Mouse (Mus musculus): Measurements from ENCODE around the gene Rab4a. TPM values are rescaled to one million over a fixed set of nuclear protein-coding genes. Genes with fewer than 3 reads are reported as not detected.
A peak's percentile ranks its signal among the peaks of the same experiment; 100 is the strongest.
"Not testable (repeated sequence)": the region's sequence is repeated elsewhere in the genome, so short reads cannot be mapped to it uniquely, and the experiment has no call there.

Gene Rab4a
- polyA plus RNA-seq, 1 experiment from 2014 or later = 33.2 TPM

DNA sequence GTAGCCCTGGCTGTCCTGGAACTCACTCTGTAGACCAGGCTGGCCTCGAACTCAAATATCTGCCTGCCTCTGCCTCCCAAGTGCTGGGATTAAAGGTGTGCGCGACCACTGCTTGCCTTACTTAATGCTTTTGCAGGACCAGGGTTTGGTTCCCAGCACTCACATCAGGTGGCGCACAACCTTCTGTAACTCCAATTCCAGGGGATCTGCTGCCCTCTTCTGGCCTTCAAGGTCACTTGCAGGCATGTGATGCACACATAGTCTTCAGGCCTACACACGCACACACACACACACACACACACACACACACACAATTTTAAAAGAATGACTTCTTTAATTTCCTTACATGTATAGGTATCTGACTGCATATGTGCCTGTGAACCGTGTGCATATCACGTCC lies 4.9 kb upstream of the Rab4a start:
- no peak overlapping the region for H3K4me2 ChIP-seq
- no peaks in the 10 kb centered on the region; the same call in 1 of the 2 replicates for H3K27me3 ChIP-seq (replicated peaks)
- H3K36me3 ChIP-seq = no peaks in the 10 kb centered on the region
- no peak overlapping the region for H3K9ac ChIP-seq
- no peak overlapping the region for H3K27ac ChIP-seq (replicated peaks)
- no peaks in the 10 kb centered on the region for H3K9me3 ChIP-seq
- H3K4me3 ChIP-seq = no peak overlapping the region
- no peak for ATAC-seq (ENCODE audit: extremely low read depth, insufficient number of reproducible peaks, low FRiP score, low TSS enrichment)
- WGBS = 87% methylated on average over 7 of the region's 7 CpGs
- H3K4me1 ChIP-seq = peaks cover 7% of the 10 kb centered on the region

DNA sequence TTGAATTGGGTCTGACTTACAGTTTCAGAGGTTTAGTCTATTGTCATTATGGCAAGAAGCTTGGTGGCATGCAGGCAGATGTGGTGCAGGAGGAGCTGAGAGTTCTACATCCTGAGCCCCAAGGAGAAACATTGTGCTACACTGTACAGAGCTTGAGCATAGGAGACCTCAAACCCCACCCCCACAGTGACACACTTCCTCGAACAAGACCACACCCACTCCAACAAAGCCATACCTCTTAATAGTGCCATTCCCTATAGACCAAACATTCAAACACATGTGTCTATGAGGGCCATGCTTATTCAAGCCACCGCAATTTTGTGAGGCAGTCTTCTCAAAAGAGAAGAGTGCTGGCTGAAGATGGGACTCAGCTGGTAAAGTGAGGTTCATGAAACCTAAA lies 4.2 kb upstream of the Rab4a start:
- Histone ChIP-seq H3K9me3 (no peaks in the 10 kb centered on the region), H3K36me3 (no peaks in the 10 kb centered on the region), H3K4me1 (peaks cover 9% of the 10 kb centered on the region), H3K9ac (no peak overlapping the region), H3K4me2 (no peak overlapping the region), H3K27me3 (replicated peaks) (no peaks in the 10 kb centered on the region; the same call in 1 of the 2 replicates), H3K27ac (replicated peaks) (no peak overlapping the region), H3K4me3 (no peak overlapping the region)
- no peak for ATAC-seq (ENCODE audit: extremely low read depth, insufficient number of reproducible peaks, low FRiP score, low TSS enrichment)
- 86% methylated on average over 2 of the region's 2 CpGs for WGBS

DNA sequence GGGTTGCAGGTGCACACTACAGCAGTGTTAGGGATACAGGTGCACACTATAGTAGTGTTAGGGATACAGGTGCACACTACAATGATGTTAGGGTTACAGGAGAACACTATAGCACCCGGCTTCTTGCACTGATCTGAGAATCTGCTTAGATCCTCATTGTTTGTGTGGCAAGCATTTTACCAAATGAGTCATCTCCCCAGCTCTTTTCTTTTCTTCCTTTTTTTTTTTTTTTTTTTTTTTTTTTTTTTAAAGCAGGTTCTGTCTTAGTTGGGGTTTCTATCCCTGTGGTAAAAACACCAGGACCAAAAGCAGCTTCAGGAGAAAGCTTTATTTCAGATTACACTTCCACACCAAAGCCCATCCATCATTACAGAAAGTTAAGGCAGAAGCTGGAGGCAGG lies 2.1 kb upstream of the Rab4a start:
- ATAC-seq (ENCODE audit: extremely low read depth, insufficient number of reproducible peaks, low FRiP score, low TSS enrichment) = no peak
- no peak overlapping the region for H3K27ac ChIP-seq (replicated peaks)
- no peak overlapping the region for H3K9ac ChIP-seq
- H3K4me3 ChIP-seq = no peak overlapping the region
- H3K4me2 ChIP-seq = no peak overlapping the region
- peaks cover 27% of the 10 kb centered on the region for H3K4me1 ChIP-seq
- H3K27me3 ChIP-seq (replicated peaks) = no peaks in the 10 kb centered on the region
- 65% methylated on average over 1 of the region's 1 CpGs for WGBS
- no peaks in the 10 kb centered on the region for H3K36me3 ChIP-seq
- no peaks in the 10 kb centered on the region for H3K9me3 ChIP-seq

DNA sequence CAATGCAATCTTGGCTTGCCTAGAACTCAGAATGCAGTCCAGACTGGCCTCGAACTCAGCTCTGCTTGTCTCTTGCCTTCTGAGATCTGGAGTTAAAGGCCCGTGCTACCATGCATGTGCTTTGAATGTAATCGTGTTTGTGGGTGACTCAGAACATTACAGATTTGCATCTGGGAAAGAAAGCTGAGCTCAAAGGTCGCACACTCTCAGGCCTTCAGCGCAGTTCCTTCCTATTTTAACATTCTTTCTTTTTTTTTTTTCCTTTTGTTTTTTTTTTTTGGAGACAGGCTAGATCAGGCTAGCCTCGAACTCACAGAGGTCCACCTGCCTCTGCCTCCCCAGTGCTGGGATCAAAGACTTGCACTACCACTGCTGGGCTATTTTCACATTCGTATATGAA lies 1.2 kb upstream of the Rab4a start:
- WGBS = 84% methylated on average over 7 of the region's 7 CpGs
- Histone ChIP-seq H3K4me3 (no peak overlapping the region), H3K36me3 (no peaks in the 10 kb centered on the region), H3K9ac (no peak overlapping the region), H3K9me3 (no peaks in the 10 kb centered on the region), H3K27me3 (replicated peaks) (no peaks in the 10 kb centered on the region), H3K27ac (replicated peaks) (no peak overlapping the region), H3K4me2 (no peak overlapping the region), H3K4me1 (peaks cover 27% of the 10 kb centered on the region)
- ATAC-seq (ENCODE audit: extremely low read depth, insufficient number of reproducible peaks, low FRiP score, low TSS enrichment) = no peak

DNA sequence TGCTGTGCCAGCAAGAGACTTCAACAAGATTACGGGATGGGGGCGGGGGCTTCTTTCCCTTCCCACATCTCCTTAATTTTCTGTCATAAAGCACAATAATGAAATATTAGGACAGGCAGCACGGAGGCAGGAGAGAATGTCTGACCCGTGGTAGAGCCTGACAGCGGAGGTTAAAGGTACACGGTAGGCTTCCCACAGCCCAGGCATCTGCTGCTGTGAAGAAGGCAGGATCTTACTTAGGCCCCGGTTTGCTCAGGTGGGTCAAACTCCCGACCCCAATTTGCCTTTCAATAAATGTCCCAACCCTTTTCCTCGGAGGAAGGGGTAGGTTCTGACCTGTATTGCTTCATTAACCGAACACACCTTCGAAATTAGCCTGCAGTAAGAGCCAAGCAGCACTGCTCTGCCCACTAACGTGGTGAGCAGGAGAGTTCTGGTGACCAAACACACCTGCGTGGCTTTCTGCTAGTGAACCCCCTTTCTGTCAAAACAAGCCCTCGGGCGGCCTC lies 522 bp upstream of the Rab4a start:
- Histone ChIP-seq H3K27ac (replicated peaks) (peak overlapping the region; percentile 71), H3K27me3 (replicated peaks) (no peaks in the 10 kb centered on the region), H3K9ac (peak overlapping the region; percentile 96), H3K9me3 (no peaks in the 10 kb centered on the region), H3K4me1 (peaks cover 27% of the 10 kb centered on the region), H3K36me3 (no peaks in the 10 kb centered on the region), H3K4me3 (peak overlapping the region; percentile 84), H3K4me2 (peak overlapping the region; percentile 91)
- no peak for ATAC-seq (ENCODE audit: extremely low read depth, insufficient number of reproducible peaks, low FRiP score, low TSS enrichment)
- 18% methylated on average over 15 of the region's 15 CpGs for WGBS

DNA sequence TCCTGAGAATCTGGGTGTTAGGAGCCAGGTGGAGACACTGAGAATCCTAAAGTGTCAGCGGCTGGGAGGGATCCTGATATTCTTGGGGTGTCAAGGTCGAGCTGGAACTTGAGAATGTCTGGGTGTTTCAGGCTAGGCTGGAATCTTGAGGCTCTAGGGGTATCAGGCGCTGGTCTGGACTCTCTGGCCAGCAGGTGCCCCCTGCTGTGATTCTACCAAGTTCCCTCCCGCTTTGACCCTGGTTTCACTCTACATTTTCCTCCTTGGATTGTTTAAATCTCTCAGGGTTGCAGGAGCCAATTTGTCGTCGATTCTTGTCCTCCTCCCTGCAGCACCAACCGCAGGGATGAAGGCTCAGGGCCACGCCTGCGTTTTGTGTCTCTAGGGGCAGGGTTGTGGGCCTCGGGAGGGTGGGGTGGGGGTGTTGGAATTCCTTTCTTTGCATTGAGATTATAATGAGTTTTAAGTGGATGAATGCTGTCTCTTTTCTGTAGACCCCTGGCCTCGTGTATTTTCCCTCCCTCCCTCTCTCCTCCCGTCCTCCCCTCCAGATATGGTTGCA lies 670 bp downstream of the Rab4a start:
- peak overlapping the region; percentile 84 for H3K4me3 ChIP-seq
- H3K4me1 ChIP-seq = peaks cover 27% of the 10 kb centered on the region
- peak overlapping the region; percentile 96 for H3K9ac ChIP-seq
- H3K9me3 ChIP-seq = no peaks in the 10 kb centered on the region
- no peaks in the 10 kb centered on the region for H3K36me3 ChIP-seq
- H3K27me3 ChIP-seq (replicated peaks) = no peaks in the 10 kb centered on the region
- 3% methylated on average over 12 of the region's 12 CpGs for WGBS
- ATAC-seq (ENCODE audit: extremely low read depth, insufficient number of reproducible peaks, low FRiP score, low TSS enrichment) = no peak
- peak overlapping the region; percentile 91 for H3K4me2 ChIP-seq
- peak overlapping the region; percentile 71 for H3K27ac ChIP-seq (replicated peaks)

DNA sequence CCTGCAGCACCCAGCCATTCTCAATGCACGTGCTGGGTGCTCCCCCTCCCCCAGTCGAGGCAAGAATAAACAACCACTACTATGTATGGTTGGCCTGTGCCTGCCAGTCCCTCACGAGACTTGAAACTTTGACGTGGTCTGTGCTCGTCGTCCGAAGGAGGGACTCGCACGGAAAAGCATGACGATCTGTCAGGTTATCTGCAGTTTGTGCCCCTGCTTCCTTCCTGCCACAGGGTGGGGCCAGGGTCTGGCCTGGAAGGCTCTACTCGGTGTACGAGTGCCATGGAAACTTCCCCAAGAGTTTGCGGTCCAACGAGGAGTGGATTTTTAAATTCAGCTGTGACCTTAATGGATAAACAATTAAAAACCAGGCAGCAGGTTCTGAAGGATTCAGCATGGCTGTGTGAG lies 1.2 kb downstream of the Rab4a start:
- ATAC-seq (ENCODE audit: extremely low read depth, insufficient number of reproducible peaks, low FRiP score, low TSS enrichment) = no peak
- no peaks in the 10 kb centered on the region for H3K9me3 ChIP-seq
- H3K4me3 ChIP-seq = peak overlapping the region; percentile 84
- H3K36me3 ChIP-seq = no peaks in the 10 kb centered on the region
- H3K4me2 ChIP-seq = peak overlapping the region; percentile 91
- WGBS = 5% methylated on average over 14 of the region's 14 CpGs
- H3K9ac ChIP-seq = peak overlapping the region; percentile 96
- no peaks in the 10 kb centered on the region for H3K27me3 ChIP-seq (replicated peaks)
- peak overlapping the region; percentile 71 for H3K27ac ChIP-seq (replicated peaks)
- H3K4me1 ChIP-seq = peaks cover 27% of the 10 kb centered on the region

DNA sequence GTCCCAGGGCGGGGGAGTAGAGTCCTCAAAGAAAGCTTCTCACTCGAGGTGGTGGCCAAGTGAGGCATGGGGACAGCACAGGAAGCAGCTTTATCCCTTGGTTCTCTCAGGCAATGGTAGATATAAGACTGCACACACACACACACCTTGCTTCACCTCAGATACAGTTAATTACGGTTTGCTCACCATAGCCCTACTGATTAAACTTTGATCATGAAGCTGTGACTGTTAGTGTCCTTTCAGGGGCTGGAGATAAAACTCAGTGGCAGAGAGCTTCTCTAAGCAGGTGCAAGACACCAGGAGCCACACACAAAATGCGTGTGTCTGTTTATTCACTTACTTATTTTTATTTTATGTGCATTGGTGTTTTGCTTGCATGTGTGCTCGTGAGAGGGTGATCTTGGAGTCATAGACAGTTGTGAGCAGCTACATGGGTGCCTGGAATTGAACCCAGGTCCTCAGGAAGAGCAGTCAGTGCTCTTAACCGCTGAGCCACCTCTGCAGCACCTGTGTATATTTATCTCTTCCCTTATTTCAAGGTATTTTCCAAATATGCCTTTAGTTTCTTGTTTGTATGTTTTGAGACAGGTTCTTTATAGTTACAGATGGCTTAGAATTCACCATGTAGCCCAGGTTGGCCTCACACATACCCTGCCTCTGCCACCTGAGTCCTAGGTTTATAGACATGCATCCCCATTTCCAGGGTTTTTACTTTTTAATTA lies 2.2 kb downstream of the Rab4a start:
- peaks cover 28% of the 10 kb centered on the region for H3K4me1 ChIP-seq
- no peak for ATAC-seq (ENCODE audit: extremely low read depth, insufficient number of reproducible peaks, low FRiP score, low TSS enrichment)
- no peaks in the 10 kb centered on the region for H3K9me3 ChIP-seq
- H3K27ac ChIP-seq (replicated peaks) = no peak overlapping the region
- peak overlapping the region; percentile 91 for H3K4me2 ChIP-seq
- H3K4me3 ChIP-seq = peak overlapping the region; percentile 84; the same call in 1 of the 2 replicates
- peak overlapping the region; percentile 96 for H3K9ac ChIP-seq
- H3K27me3 ChIP-seq (replicated peaks) = no peaks in the 10 kb centered on the region
- 70% methylated on average over 6 of the region's 6 CpGs for WGBS
- no peaks in the 10 kb centered on the region for H3K36me3 ChIP-seq

DNA sequence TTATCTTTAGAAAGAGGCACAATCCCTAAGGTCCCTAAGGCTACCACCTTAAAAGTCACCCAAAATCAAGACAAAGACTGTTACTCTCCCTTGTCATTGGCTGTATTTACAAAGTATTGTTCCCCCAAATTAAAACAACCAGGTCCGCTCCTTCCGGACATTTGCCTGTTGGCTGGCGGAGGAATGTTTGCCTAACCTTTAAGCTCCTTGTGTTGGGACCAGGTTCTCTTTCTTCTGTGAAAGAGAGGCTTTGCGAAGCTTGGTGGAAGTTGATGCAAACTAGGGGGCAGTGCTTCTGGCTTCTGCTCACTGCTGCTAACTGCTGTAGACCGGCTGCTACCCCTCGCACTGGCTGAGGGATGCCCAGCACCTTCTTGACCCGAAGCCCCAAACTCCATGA lies 2.9 kb downstream of the Rab4a start:
- Histone ChIP-seq H3K9me3 (no peaks in the 10 kb centered on the region), H3K27ac (replicated peaks) (no peak overlapping the region), H3K4me2 (no peak overlapping the region), H3K4me1 (peaks cover 34% of the 10 kb centered on the region), H3K27me3 (replicated peaks) (no peaks in the 10 kb centered on the region), H3K36me3 (no peaks in the 10 kb centered on the region), H3K4me3 (no peak overlapping the region), H3K9ac (no peak overlapping the region)
- WGBS = 74% methylated on average over 7 of the region's 7 CpGs
- no peak for ATAC-seq (ENCODE audit: extremely low read depth, insufficient number of reproducible peaks, low FRiP score, low TSS enrichment)

DNA sequence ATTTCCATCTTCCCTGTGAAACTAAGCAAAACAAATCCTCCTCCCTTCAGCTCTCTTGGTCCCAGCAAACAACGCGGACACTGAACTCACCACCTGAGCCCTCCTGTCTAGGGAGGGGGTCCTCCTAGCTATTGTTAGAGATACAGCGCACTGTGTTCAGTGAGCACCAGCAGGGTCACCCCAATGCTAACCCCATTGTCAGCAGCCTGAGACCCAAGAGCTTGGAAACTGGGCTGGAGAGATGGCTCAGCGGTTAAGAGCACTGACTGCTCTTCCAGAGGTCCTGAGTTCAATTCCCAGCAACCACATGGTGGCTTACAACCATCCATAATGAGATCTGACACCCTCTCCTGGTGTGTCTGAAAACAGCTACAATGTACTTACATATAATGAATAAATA lies 3.6 kb downstream of the Rab4a start:
- H3K27ac ChIP-seq (replicated peaks); H3K27me3 ChIP-seq (replicated peaks); ATAC-seq (ENCODE audit: extremely low read depth, insufficient number of reproducible peaks, low FRiP score, low TSS enrichment); H3K36me3 ChIP-seq; H3K4me3 ChIP-seq; H3K9ac ChIP-seq; H3K4me2 ChIP-seq; H3K9me3 ChIP-seq: not testable (repeated sequence)
- 89% methylated on average over 4 of the region's 4 CpGs for WGBS
- H3K4me1 ChIP-seq = peaks cover 37% of the 10 kb centered on the region

DNA sequence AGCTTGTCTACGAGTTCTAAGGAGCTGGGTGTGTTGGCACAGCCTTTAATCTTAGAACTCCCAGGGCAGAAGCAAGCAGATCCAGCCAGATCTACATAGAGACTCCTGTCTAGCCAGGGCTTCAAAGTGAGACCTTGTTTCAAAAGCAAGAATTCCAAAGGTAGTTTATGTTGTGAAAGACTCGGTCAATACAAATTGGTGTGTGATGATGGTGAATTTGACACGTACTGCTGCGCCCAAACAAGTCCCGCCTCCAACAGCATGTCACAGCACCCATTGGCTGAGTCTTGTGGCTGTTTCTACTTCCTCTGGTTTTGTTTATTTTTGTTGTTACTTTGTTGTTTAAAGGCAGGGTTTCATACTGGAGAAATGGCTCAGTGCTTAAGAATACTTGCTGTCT lies 6.4 kb downstream of the Rab4a start:
- WGBS = 78% methylated on average over 5 of the region's 5 CpGs
- Histone ChIP-seq H3K4me1 (peaks cover 38% of the 10 kb centered on the region), H3K4me3 (no peak overlapping the region), H3K9ac (no peak overlapping the region), H3K9me3 (no peaks in the 10 kb centered on the region), H3K4me2 (no peak overlapping the region), H3K27ac (replicated peaks) (no peak overlapping the region), H3K27me3 (replicated peaks) (no peaks in the 10 kb centered on the region), H3K36me3 (no peaks in the 10 kb centered on the region)
- ATAC-seq (ENCODE audit: extremely low read depth, insufficient number of reproducible peaks, low FRiP score, low TSS enrichment) = no peak
